Mouse (Mus musculus) cerebellum, adult 11 months (tissue): ENCODE data around the gene Gon7.

Source experiments
- DNase-seq: peaks from one replicate; pipeline ENCODE4 v3.0.0; 2022

Gon7 gene

GRCm38 (mm10) chr12:102705216-102705871, 52.3 kb downstream of the Gon7 start:
- DNase-seq, result peak; percentile 95

- DNase-seq, result peak; percentile 63
Observed at GRCm38 (mm10) chr12:102704457-102705198, 53.0 kb downstream of the Gon7 start, which contains the start of gene Itpk1. Itpk1 (minus strand) TSS chr12:102704930.

DNA sequence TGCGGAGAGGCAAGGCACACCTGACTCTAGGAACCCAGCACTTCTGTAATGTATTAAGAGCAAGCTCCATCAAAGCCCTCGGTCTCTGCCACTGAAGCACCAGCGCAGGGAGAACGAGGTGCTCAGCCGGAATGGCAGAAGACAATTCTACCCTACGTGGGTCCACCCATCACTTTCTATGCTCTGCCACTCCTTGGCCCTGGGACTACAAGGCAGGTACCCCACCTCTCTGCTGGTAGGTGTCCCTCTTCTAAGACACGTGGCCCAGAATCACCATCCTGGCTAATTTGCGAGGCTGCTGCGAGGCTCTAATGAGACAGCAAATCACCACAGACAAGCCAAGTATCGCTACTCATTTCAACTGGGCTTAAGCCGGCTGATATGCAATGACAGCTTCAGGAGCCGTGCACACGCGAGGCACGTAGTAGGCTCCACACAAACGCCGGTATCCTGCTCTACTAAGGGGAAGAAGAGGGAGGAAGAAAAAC, 53.6 kb downstream of the Gon7 start:
- no peak for DNase-seq

DNA sequence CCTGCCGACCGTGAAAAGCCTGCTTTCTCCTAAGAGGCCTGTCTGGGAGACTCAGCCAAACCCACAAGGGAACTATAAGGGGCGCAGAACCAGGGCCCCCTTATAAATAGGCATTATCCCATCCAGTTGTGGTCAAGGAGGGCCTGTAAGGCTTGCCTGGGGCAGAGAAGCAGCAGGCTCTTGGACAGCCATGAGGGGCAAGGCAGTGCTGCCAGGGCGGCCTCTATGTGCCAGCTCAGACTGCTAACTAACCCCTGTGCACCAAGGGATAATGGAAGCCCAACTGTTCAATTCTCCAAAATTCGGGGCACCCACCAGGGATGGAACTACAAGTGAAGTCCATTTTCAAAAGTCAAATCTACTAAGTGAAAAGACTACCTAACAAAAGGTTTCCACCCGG, 54.2 kb downstream of the Gon7 start:
- no peak for DNase-seq
